Mouse (Mus musculus) megakaryocyte, embryonic 14.5 days (primary cell): ENCODE results near the gene Tcf25.

ENCODE experiments used
- FLI1 ChIP-seq: IDR thresholded peaks from 2 replicates; pipeline ENCODE4 v1.6.1; 2012; ENCODE audit warnings: low read length, inconsistent platforms, mixed read lengths
- GATA1 ChIP-seq: IDR thresholded peaks from 3 replicates; pipeline ENCODE4 v1.6.1; 2012; ENCODE audit warnings: mixed read lengths, low read length, inconsistent platforms, borderline replicate concordance

DNA sequence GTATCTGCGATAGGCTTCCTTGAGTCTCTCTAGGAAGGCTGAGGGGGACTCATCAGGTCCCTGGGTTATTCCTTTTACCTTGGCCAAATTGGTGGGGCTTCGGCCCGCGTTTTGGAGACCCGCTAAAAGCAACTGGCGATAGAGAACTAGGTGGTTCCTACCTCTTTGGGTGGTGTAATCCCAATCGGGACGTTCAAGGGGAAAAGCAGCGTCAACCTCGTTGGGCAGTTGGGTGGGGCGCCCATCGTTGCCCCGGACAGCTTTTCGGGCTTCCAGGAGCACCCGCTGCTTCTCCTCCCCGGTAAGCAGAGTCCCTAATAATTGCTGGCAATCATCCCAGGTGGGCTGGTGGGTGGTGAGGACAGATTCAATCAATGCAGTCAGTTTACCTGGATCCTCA lies 58.8 kb downstream of the Tcf25 start:
- no peak for TF ChIP-seq FLI1
- no peak for TF ChIP-seq GATA1
